Mouse (Mus musculus) liver, embryonic 11.5 days (tissue): ENCODE results near the gene Ptpa. TPM values are rescaled to one million over a fixed set of nuclear protein-coding genes. Genes with fewer than 3 reads are reported as not detected.

Experiments used
- ATAC-seq: fragments of 200-750 bp; cut with Nextera tagmentation; replicated peaks from 2 replicates; pipeline ENCODE4 v1.8.0; 2017; ENCODE audit warnings: moderate number of reproducible peaks, mild to moderate bottlenecking, moderate TSS enrichment, moderate library complexity; ENCODE audit not compliant: low FRiP score
- DNase-seq: peaks from one replicate; pipeline ENCODE4 v3.0.0-alpha.2; 2017; ENCODE audit warnings: low spot score
- H3K27ac ChIP-seq: fragments of 300-500 bp; sonication (generic); 2 replicates; pipeline ENCODE4 v1.5.1; 2014; ENCODE audit warnings: mild to moderate bottlenecking, low read depth, low read length, control low read depth
- H3K27me3 ChIP-seq: fragments of 300-500 bp; sonication (generic); replicated peaks from 2 replicates; pipeline ENCODE4 v1.6.1; 2014; ENCODE audit warnings: low read length, mixed read lengths; ENCODE audit not compliant: control insufficient read depth, insufficient read depth
- H3K36me3 ChIP-seq: fragments of 300-500 bp; sonication (generic); 2 replicates; pipeline ENCODE4 v1.6.1; 2014; ENCODE audit warnings: mild to moderate bottlenecking, low read length, moderate library complexity, mixed read lengths; ENCODE audit not compliant: control insufficient read depth, insufficient read depth
- H3K4me1 ChIP-seq: fragments of 300-500 bp; sonication (generic); replicated peaks from 2 replicates; pipeline ENCODE4 v1.6.1; 2014; ENCODE audit warnings: low read length, mixed read lengths; ENCODE audit not compliant: control insufficient read depth, insufficient read depth
- H3K4me2 ChIP-seq: fragments of 300-500 bp; sonication (generic); 2 replicates; pipeline ENCODE4 v1.6.1; 2014; ENCODE audit warnings: mild to moderate bottlenecking, control low read depth, moderate library complexity
- H3K4me3 ChIP-seq: fragments of 300-500 bp; sonication (generic); 2 replicates; pipeline ENCODE4 v1.5.1; 2014; ENCODE audit warnings: low read depth, low read length, control low read depth
- H3K9ac ChIP-seq: fragments of 300-500 bp; sonication (generic); 2 replicates; pipeline ENCODE4 v1.6.1; 2014; ENCODE audit warnings: low read depth, low read length, control low read depth
- H3K9me3 ChIP-seq: fragments of 300-500 bp; sonication (generic); 2 replicates; pipeline ENCODE4 v1.6.1; 2016; ENCODE audit warnings: low read length, inconsistent platforms, mixed read lengths; ENCODE audit not compliant: control insufficient read depth
- WGBS: fragments of 180-500 bp; shearing (Covaris S2); extraction: QIAGEN DNeasy Blood & Tissue Kit; methylation state at CpG from one replicate; pipeline ENCODE4 v1.1.7; 2014; 5-methylcytosine and 5-hydroxymethylcytosine counted together
- microRNA-seq: library from miRNA; unstranded; fragments of <30 nt; microRNA quantifications from one replicate; pipeline ENCODE4, GENCODE M21; 2017; ENCODE audit warnings: borderline number of aligned reads
- polyA plus RNA-seq: library from polyadenylated mRNA; unstranded; fragments of >200 nt; fragmentation: Nextera tagmentation; extraction: Ambion mirVana; gene quantifications from 2 replicates; pipeline ENCODE4 v1.2.1, GENCODE M21; 2014

Gene Ptpa
- polyA plus RNA-seq, 1 experiment from 2014 or later = 135 TPM

- no peak for DNase-seq
Measured at GRCm38 (mm10) chr2:30476241-30476640, 60.4 kb downstream of the Ptpa start.

GRCm38 (mm10) chr2:30478526-30478925 is 62.7 kb downstream of the Ptpa start:
- H3K4me1 ChIP-seq = peaks cover 2% of the 10 kb centered on the region; the same call in 1 of the 2 replicates
- H3K9me3 ChIP-seq = no peaks in the 10 kb centered on the region
- H3K27ac ChIP-seq = no peak overlapping the region
- ATAC-seq (no peak), DNase-seq (no peak)
- peaks cover 23% of the 10 kb centered on the region for H3K27me3 ChIP-seq
- 59% methylated on average over 1 of the region's 1 CpGs for WGBS
- H3K4me3 ChIP-seq = no peak overlapping the region
- H3K9ac ChIP-seq = no peak overlapping the region
- H3K36me3 ChIP-seq = no peaks in the 10 kb centered on the region
- no peak overlapping the region for H3K4me2 ChIP-seq

More at GRCm38 (mm10) chr2:30476241-30476640, 60.4 kb downstream of the Ptpa start:
- no peak for ATAC-seq
- Histone ChIP-seq H3K4me3 (no peak overlapping the region), H3K9me3 (no peaks in the 10 kb centered on the region), H3K27me3 (peaks cover 46% of the 10 kb centered on the region), H3K27ac (no peak overlapping the region), H3K9ac (no peak overlapping the region), H3K36me3 (no peaks in the 10 kb centered on the region), H3K4me1 (peaks cover 6% of the 10 kb centered on the region; the same call in 1 of the 2 replicates), H3K4me2 (no peak overlapping the region)
- 68% methylated on average over 2 of the region's 2 CpGs for WGBS

DNA sequence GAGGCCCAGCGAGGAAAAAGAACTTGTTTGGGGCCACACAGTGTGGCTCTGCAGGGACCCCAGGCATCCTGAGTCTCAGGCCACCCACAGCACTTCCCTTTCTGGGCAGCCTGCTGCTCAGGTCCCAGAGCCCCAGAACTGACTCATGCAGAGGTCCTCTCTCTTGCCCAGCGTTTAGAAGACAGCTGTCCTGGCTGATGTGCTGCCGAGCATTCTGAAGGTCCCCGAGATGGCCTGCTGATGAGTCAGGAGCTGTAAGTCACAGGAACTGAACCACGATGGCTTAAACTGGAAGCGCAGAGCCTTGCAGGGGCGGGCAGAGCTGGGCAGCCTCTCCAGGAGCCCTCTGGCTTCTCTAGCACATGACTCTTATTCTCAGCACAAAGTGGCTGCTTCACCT is 71.8 kb downstream of the Ptpa start:
- WGBS = 28% methylated on average over 7 of the region's 7 CpGs
- DNase-seq (no peak), ATAC-seq (no peak)
- H3K36me3 ChIP-seq = no peaks in the 10 kb centered on the region
- no peaks in the 10 kb centered on the region for H3K4me1 ChIP-seq
- H3K4me3 ChIP-seq = no peak overlapping the region
- H3K27me3 ChIP-seq = no peaks in the 10 kb centered on the region
- H3K9me3 ChIP-seq = no peaks in the 10 kb centered on the region
- no peak overlapping the region for H3K9ac ChIP-seq
- H3K4me2 ChIP-seq = no peak overlapping the region
- no peak overlapping the region for H3K27ac ChIP-seq

DNA sequence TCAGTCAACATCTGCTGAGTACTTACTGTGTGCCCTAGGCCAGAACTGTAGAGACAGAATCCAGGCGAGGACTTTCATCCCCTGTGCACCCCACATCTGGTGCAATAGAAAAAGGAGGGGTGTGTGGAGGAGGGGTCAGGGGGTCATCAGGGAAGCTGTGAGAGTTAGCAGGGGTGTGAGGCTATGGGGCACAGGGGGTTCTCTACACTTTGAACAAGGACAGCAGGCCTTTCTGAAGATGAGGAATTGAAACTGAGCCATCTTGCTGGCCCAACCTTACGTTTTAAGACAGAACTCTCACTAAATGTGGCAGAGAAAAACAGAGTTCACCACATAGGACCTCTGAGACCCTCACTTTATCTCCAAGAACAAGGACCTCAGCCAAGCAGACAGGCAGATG is 74.5 kb downstream of the Ptpa start:
- Histone ChIP-seq H3K9ac (no peak overlapping the region), H3K9me3 (no peaks in the 10 kb centered on the region), H3K27me3 (no peaks in the 10 kb centered on the region), H3K4me3 (no peak overlapping the region), H3K36me3 (no peaks in the 10 kb centered on the region), H3K4me1 (no peaks in the 10 kb centered on the region), H3K4me2 (no peak overlapping the region), H3K27ac (no peak overlapping the region)
- 62% methylated on average over 2 of the region's 2 CpGs for WGBS
- ATAC-seq (no peak), DNase-seq (no peak)

DNA sequence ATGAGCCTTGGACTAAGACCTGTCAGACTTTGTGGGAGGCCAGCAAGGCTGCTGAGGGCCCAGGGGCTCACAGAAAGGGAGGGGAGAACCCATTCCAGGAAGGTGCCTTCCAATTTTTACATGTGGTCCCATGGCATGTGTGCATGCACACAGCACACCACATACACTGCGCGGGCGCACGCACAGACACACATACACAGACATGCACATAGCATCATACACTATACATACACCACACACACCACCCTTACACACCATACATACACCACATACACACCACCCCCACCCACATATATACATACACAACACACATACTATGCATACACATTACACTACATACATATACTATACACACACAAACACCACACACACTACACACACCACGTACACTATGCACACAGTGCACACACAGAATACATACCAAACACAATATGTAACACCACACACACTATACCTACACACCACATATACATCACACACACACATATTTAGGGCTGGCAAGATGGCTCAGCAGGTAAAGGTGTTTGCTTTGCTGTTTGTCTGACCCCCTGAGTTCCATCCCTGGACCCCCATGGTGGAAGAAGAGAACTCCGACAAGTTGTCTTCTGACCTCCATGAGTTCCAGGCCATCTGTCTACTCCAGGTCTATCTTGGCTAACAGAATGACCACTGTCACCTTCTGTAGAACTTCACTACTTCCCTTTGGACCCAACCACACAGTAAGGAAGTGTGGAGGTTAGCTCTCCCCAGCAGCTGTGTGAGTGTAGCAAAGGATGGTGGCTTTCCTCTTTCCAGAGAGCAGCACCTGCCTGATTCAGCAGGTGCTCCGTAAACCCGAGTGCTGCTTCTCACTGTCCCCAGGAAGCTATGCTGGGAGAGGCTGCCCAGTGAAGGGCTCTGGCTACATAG is 79.4 kb downstream of the Ptpa start:
- peaks cover 4% of the 10 kb centered on the region; the same call in 1 of the 2 replicates for H3K4me1 ChIP-seq
- 76% methylated on average over 8 of the region's 8 CpGs for WGBS
- H3K9me3 ChIP-seq = no peaks in the 10 kb centered on the region
- DNase-seq (no peak), ATAC-seq (peak; percentile 5; the same call in 1 of the 2 replicates)
- no peak overlapping the region for H3K4me3 ChIP-seq
- no peak overlapping the region for H3K27ac ChIP-seq
- H3K9ac ChIP-seq = no peak overlapping the region
- no peaks in the 10 kb centered on the region for H3K36me3 ChIP-seq
- no peaks in the 10 kb centered on the region for H3K27me3 ChIP-seq
- H3K4me2 ChIP-seq = no peak overlapping the region

- no peak overlapping the region for H3K27ac ChIP-seq
- H3K9ac ChIP-seq = no peak overlapping the region; the same call in 1 of the 2 replicates
- WGBS = 27% methylated on average over 22 of the region's 22 CpGs
- peak; percentile 86 for ATAC-seq
- H3K4me2 ChIP-seq = peak overlapping the region; percentile 52
- H3K4me3 ChIP-seq = peak overlapping the region; percentile 28; the same call in 1 of the 2 replicates
- H3K27me3 ChIP-seq = no peaks in the 10 kb centered on the region
- H3K9me3 ChIP-seq = no peaks in the 10 kb centered on the region
- H3K36me3 ChIP-seq = no peaks in the 10 kb centered on the region
- DNase-seq = peak; percentile 79
- peaks cover 4% of the 10 kb centered on the region; the same call in 1 of the 2 replicates for H3K4me1 ChIP-seq
Measured at GRCm38 (mm10) chr2:30495909-30496861, 80.3 kb downstream of the Ptpa start.

Small RNA genes within 50 kb of the gene (microRNA-seq; reads per million reads assigned to microRNA genes)
- gene Gm47292 = not detected

Other genes starting within 250 kb of the Ptpa start
- 27.1 and 29.1 TPM in 2 replicates for gene Endog, start 244.5 kb upstream of the Ptpa start, polyA plus RNA-seq
- 85.0 and 87.2 TPM in 2 replicates for gene Spout1, start 237.6 kb upstream of the Ptpa start, polyA plus RNA-seq
- 17.7 and 18.2 TPM in 2 replicates for gene Kyat1, start 210.2 kb upstream of the Ptpa start, polyA plus RNA-seq
- 21.4 and 21.7 TPM in 2 replicates for gene Lrrc8a, start 178.3 kb upstream of the Ptpa start, polyA plus RNA-seq
- 0.16 and 0.23 TPM in 2 replicates for gene Gm28035, start 175.5 kb upstream of the Ptpa start, polyA plus RNA-seq
- gene Phyhd1, start 149.8 kb upstream of the Ptpa start, polyA plus RNA-seq = 10.5 and 11.7 TPM in 2 replicates
- gene Gm28038, start 135.0 kb upstream of the Ptpa start, polyA plus RNA-seq = not detected in 2 replicates
- gene Dolk, start 129.7 kb upstream of the Ptpa start, polyA plus RNA-seq = 24.2 and 25.6 TPM in 2 replicates
- gene Nup188, start 129.6 kb upstream of the Ptpa start, polyA plus RNA-seq = 60.1 and 64.5 TPM in 2 replicates
- 44.0 and 48.9 TPM in 2 replicates for gene Sh3glb2, start 56.7 kb upstream of the Ptpa start, polyA plus RNA-seq
- gene Miga2, start 51.8 kb upstream of the Ptpa start, polyA plus RNA-seq = 19.7 and 21.2 TPM in 2 replicates
- 37.6 and 39.9 TPM in 2 replicates for gene Dolpp1, start 23.8 kb upstream of the Ptpa start, polyA plus RNA-seq
- gene Crat, start 226 bp upstream of the Ptpa start, polyA plus RNA-seq = 26.1 and 38.3 TPM in 2 replicates
- 1.2 TPM in 2 replicates for gene Ier5l, start 58.2 kb downstream of the Ptpa start, polyA plus RNA-seq
- 0.38 TPM in 1 of 2 replicates, not detected in the other for gene Cstad, start 179.0 kb downstream of the Ptpa start, polyA plus RNA-seq